Mouse (Mus musculus) liver, postnatal 0 days (tissue): ENCODE results near the gene Bpifb1.

ENCODE experiments used
- CTCF ChIP-seq: sonication (generic); IDR thresholded peaks from 2 replicates; pipeline ENCODE4 v1.5.1; 2016; ENCODE audit warnings: antibody characterized with exemption, low read depth
- EP300 ChIP-seq: IDR thresholded peaks from 2 replicates; pipeline ENCODE4 v1.6.1; 2016; ENCODE audit warnings: antibody characterized with exemption, low read depth, mild to moderate bottlenecking

DNA sequence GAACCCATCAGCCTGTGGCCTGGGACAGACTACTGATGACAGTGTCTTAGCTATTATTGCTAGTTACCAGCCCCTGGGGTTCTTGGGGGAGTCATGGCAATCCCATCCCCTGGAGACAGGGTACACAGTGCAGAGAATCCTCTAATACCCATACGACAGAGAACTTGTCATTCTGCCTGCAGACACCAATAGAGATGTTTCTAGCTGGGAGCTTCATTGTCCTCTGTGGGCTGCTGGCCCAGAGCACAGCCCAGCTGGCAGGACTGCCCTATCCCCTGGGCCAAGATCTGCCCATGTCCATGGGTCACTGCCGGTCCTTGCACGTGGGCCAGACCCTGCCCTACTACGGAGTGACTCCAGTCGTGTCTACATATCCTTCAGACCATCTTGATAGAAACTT, 27.3 kb upstream of the Bpifb1 start:
- TF ChIP-seq CTCF (no peak), EP300 (no peak)
